Mouse (Mus musculus) brain, adult 10 weeks (tissue): Measurements from ENCODE around the gene Gm14139. TPM values are rescaled to one million over a fixed set of nuclear protein-coding genes. Genes with fewer than 3 reads are reported as not detected.

ENCODE experiments used
- polyA plus RNA-seq: library from polyadenylated mRNA; stranded (reverse); fragments of 350-450 nt; fragmentation: Illumina TruSeq; extraction: RNeasy Lipid Tissue Mini Kit (QIAGEN cat#74804); gene quantifications from one replicate; pipeline ENCODE4 v1.2.3, GENCODE M21; 2015; ENCODE audit warnings: low read depth, low replicate concordance

Gene Gm14139
- not detected for polyA plus RNA-seq

GRCm38 (mm10) chr2:150181570-150181999 lies at the start of gene Gm14139:
TSS of gene Gm14139 (plus strand) at chr2:150181755.

GRCm38 (mm10) chr2:150136435-150136897 lies 45.1 kb upstream of the Gm14139 start, which contains the start of gene Zfp120:
TSS of gene Zfp120 (minus strand) at chr2:150136708.

GRCm38 (mm10) chr2:150179579-150179978 lies 2.0 kb upstream of the Gm14139 start, which contains the start of gene Gm10770:
TSS of gene Gm10770 (minus strand) at chr2:150179679.

GRCm38 (mm10) chr2:150217600-150218362 lies 36.2 kb downstream of the Gm14139 start, which contains the start of gene Zfp937:
TSS of gene Zfp937 (plus strand) at chr2:150218073.

Other genes starting within 250 kb of the Gm14139 start
- gene Zfp120, start 45.0 kb upstream of the Gm14139 start, polyA plus RNA-seq = 11.9 TPM
- gene Gm10770, start 2.1 kb upstream of the Gm14139 start, polyA plus RNA-seq = not detected
- gene Zfp937, start 36.3 kb downstream of the Gm14139 start, polyA plus RNA-seq = 5.2 TPM
- 0.83 TPM for gene Gm21994, start 73.8 kb downstream of the Gm14139 start, polyA plus RNA-seq
- not detected for gene Gm14124, start 75.8 kb downstream of the Gm14139 start, polyA plus RNA-seq
- gene Gm10130, start 141.9 kb downstream of the Gm14139 start, polyA plus RNA-seq = not detected
- gene 3300002I08Rik, start 181.0 kb downstream of the Gm14139 start, polyA plus RNA-seq = 7.0 TPM